Mouse (Mus musculus): ENCODE results near the gene Rps6kb2.
A peak's percentile ranks its signal among the peaks of the same experiment; 100 is the strongest.

Rps6kb2 gene

DNA sequence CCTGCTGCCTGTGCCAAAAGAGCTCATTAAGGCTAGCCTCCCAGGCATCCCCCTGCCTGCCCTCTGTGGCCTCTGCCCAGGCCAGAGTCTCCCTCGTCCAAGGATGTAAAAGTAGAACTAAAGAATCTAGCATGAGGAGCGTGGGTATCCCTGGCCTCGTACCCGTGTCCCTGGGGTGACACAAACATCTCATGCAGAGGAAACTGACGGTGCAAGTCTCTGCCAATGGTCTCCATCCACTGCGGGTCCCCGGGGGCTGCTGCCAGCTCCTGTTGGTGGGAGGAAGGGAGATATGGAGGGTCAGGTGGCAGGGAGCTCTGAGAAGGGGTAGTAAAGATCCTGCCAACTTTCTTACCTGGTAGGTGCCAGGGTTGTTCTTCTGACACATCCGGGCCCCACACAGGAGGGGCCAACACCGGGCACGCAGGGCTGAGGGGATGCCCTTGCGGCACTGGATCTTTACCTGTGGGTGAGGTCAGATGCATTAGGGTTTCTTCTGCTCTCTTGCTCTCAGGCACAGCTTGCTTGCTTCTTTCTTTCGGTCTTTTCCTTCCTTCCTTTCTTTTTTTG, 26.0 kb upstream of the Rps6kb2 start:
- no peak for DNase-seq (ENCODE audit: low read depth, low spot score)

DNA sequence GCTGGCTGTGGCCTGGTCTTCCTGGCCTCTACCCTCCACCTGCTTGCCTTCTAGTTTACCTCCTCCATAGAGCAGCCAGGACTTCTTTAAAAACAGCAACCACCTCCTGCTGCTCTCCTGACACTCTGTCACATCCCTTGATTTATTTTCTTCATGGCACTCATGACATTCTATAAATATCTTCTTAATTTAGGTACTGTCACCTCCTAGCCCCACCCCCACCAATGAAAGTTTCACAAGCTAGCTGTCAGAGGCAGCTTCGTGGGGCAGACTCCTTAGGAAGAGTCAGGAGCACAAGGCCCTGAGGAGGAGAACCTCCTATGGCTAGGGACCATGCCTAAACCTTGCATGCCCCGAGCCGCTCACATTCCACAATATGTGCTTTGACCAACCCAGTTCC, 24.1 kb upstream of the Rps6kb2 start:
- DNase-seq (ENCODE audit: low read depth, low spot score) = no peak

- DNase-seq (ENCODE audit: low read depth, low spot score) = no peak
Observed at GRCm38 (mm10) chr19:4184976-4185975, 22.1 kb upstream of the Rps6kb2 start.

GRCm38 (mm10) chr19:4183689-4184088, 20.5 kb upstream of the Rps6kb2 start:
- DNase-seq (ENCODE audit: low read depth, low spot score) = no peak

- no peak for DNase-seq (ENCODE audit: low read depth, low spot score)
Observed at GRCm38 (mm10) chr19:4181892-4182291, 18.7 kb upstream of the Rps6kb2 start.

DNA sequence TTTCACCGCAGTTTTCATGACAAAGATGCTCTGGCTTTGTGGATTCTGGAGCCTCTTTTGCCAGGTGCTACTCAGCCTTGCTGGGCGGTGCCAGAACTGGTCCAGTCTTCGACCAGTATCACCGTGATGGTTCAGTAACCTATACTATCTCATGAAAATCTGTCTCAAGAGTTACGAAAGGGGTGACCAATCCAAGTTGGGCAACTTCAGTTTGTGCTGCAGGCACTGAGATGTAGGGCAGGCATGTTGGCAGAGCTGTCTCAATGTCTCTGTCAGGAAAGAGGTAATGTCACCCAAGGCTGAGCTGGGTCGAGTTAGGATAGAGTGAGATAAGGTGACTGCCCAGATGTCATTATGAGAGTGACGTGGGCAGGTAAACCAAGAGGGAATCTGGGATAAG, 17.3 kb upstream of the Rps6kb2 start:
- no peak for DNase-seq (ENCODE audit: low read depth, low spot score)

DNA sequence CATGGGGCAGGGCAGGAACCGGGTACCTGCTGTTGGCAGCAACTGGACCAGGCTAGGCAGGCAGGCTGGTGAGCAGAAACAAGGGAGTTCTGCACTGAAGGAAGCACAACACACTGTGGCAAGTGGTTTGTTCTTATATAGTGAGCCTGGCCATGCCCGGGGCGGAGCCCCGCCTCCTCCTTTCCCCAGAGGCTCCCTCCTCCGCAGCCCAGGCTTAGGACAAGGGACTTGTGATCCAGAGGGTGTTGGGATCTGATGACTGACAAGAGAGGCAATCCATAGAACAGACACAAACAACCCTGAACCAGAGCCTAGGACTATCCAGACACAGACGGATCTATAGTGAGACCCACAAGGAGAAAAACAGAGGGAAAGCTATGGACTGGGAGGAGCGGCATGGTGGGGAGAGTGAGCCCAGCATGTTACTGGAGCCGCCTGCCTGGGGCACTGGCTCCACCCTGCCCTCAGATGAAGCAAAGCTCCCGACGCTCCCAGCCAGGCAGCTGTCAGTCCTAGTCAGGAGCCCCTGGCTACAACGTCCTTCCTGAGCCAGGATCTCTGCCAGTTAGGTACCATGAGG, 12.3 kb upstream of the Rps6kb2 start, which contains the start of gene Carns1:
Carns1 (minus strand) TSS at position 112 of the 580 bp plus-strand sequence.
- no peak for DNase-seq (ENCODE audit: low read depth, low spot score)

DNA sequence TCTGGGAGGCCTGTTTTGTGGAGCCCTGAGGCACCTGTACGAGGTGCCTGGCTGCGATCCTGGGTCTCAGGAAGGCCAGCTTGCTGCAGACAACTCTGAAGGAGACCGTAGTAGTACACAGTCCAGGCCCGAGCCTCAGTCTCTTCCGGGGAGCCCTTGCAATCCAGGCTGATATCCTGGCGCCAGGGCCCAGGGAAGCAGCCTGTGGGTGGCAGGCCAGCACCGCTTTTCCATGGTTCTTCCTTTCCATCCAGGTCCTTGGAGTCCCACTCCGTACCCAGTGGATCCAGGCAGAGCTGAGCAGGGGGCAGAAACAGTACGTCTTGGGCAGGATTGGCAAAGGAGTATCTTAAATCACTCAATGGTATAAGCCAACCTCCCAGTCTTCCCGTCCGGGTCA, 9.8 kb upstream of the Rps6kb2 start:
- no peak for DNase-seq (ENCODE audit: low read depth, low spot score)

- DNase-seq (ENCODE audit: low read depth, low spot score) = no peak
Observed at GRCm38 (mm10) chr19:4171393-4172290, 8.5 kb upstream of the Rps6kb2 start.

DNA sequence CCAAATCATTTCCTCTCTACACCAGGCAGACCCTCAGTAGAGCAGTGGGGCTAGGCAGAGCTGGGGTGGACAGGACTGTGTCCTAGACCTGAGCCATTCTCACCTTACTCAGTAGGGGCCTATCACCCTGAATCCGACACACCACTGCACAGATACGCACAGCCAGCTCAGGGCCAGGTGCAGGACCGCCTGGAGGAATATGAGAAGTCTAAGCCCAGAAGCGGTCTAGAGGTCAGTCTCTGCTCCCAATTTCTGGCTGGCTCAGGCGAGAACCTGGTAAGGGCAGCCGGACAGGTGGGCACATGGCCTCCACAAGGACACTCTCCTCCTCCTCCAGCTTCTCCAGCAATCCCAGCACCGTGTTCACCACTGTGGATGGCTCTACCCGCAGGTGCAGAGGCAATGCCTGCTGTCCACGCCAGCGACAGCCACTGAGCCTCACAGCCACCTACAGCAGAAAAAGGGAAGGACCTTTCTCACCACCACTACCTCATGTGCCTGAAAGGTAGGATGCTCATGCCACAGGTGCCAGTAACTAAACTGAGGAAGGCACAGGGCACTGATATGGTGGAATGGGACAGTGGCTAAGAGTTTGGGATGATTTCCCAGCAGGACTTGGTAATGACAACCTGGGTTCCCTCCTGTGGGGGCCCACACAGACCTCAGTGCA, 7.7 kb upstream of the Rps6kb2 start:
- DNase-seq (ENCODE audit: low read depth, low spot score) = no peak

- DNase-seq (ENCODE audit: low read depth, low spot score) = no peak
Observed at GRCm38 (mm10) chr19:4169810-4170209, 6.7 kb upstream of the Rps6kb2 start.

DNA sequence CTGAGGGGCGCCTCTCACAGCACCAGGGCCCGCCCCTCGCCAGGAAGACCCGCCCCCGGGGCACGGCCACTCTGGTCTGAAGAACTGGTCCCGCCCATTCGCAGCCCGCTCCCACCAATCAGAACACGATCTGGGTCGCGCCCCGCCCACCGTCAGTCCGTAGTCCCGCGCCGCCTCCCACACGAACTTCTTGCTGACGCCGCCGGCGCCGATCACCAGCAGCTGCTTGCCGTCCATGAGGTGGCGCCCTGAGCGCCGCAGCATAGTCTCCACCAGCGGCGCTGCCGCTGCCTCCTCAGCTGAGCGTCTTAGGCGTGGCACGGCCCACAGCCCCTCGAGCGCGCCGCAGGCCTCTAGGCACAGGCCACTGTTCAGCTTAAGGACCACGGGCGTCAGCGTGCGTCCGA, 6.2 kb upstream of the Rps6kb2 start:
- peak; percentile 98 for DNase-seq (ENCODE audit: low read depth, low spot score)

GRCm38 (mm10) chr19:4166678-4167476, 3.7 kb upstream of the Rps6kb2 start:
- DNase-seq (ENCODE audit: low read depth, low spot score) = no peak

DNA sequence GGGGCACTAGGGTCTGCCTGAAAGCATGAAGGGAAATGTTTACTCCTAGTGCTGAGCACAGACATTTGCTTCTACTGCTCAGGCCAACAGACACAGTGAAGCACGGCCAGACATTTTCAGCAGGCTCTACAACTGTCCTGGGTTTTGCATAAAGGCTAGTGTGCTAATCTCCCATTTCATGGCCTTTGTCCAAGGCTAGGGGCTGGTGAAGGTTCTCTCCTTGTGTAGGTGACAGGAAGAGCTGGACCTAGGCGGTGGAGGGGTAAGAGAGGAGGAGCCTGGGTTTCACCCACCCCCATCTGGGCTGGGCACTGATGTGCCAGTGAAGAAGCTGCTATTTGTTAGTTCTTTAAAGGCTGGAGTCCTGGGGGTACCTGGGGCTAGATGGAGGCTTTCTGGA, 1.6 kb upstream of the Rps6kb2 start:
- DNase-seq (ENCODE audit: low read depth, low spot score) = no peak

- no peak for DNase-seq (ENCODE audit: low read depth, low spot score)
Observed at GRCm38 (mm10) chr19:4164100-4164499, 946 bp upstream of the Rps6kb2 start.

GRCm38 (mm10) chr19:4163543-4163887, 361 bp upstream of the Rps6kb2 start:
- DNase-seq (ENCODE audit: low read depth, low spot score) = no peak

DNA sequence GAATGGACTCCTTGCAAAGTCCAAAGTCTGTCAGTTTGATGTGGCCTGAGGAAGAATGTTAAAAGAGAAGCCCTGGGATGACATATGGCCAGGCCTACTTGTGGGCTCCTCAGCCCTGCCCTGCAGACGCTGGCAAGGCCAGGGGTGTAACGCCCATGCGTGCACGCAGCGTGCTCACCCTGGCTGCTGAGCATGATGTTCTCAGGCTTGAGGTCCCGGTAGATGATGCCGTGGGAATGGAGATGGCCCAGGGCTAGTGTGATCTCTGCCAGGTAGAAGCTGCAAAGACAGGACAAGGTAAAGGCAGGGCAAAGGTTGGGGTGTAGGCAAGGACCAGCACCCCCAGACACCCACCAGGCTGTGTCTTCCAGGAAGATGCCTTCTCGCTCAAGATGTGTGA, 4.1 kb downstream of the Rps6kb2 start:
- no peak for DNase-seq (ENCODE audit: low read depth, low spot score)

DNA sequence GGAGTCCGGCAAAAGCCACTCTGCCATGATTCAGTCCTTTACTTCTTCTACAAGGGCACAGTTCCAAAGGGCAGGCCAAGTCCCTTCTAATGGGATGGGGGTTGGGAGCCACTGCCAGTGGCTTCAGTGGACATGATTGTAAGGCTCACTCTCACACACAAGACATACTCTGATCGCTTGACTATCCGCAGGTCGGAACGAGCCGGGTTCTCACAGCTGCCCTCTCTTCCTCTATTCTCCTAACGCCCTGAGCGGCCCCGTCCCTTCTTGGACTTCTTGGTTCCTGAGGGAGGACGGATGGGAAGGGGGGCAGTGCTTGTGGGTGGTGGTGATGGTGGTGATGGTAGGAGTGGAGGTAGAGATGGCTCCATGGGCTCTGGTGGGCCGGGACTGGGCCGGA, 6.4 kb downstream of the Rps6kb2 start:
- no peak for DNase-seq (ENCODE audit: low read depth, low spot score)

- DNase-seq (ENCODE audit: low read depth, low spot score) = no peak
Observed at GRCm38 (mm10) chr19:4156073-4156579, 7.0 kb downstream of the Rps6kb2 start.

All from forelimb bud, embryonic 11.5 days (tissue).